Mouse (Mus musculus) activated CD4-positive, CD25-positive, alpha-beta regulatory T cell, adult 9 weeks (primary cell): Measurements from ENCODE around the gene Arl16. TPM values are rescaled to one million over a fixed set of nuclear protein-coding genes. Genes with fewer than 3 reads are reported as not detected.

Experiments
- polyA plus RNA-seq: library from polyadenylated mRNA; unstranded; fragments of 100-300 nt; shearing (Covaris generic); gene quantifications from one replicate; pipeline ENCODE4 v1.2.1, GENCODE M21; 2017

Gene Arl16
- polyA plus RNA-seq, result 36.2 TPM

DNA sequence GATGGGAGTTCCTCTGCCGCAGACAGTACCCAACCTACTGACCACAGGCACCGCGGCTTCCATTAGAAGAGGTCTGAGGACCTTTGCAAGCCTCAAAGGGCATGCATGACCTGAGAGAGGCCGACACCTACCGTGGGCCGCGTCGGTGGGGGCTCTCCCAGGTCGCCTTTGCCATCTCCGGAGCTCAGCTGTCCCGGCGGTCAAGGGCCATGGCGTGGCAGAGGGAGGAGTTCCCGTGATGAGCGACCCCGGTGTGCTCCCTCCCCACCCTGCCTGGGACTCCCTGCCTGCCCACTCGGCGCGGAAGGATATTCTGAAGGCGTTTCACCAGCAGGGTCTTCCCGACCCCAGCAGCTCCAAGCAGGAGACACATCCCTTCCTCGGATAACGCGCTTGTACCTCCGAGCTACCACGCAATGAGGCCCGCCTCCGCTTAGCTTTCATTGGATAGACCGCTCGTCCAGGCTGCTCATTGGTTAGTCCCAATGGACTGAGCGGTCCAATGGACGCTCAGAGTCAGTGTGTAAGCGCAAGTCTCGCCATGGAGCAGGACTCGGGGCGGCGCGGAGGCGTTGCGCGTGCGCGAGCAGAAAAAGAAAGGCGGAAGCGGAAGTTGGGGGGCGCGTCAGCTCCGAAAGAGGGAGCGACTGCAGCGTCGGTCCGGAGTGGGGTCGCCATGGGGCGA lies at the start of gene Arl16:
Gene Arl16, minus strand, starts transcription at position 557 of the 685 bp plus-strand sequence.

DNA sequence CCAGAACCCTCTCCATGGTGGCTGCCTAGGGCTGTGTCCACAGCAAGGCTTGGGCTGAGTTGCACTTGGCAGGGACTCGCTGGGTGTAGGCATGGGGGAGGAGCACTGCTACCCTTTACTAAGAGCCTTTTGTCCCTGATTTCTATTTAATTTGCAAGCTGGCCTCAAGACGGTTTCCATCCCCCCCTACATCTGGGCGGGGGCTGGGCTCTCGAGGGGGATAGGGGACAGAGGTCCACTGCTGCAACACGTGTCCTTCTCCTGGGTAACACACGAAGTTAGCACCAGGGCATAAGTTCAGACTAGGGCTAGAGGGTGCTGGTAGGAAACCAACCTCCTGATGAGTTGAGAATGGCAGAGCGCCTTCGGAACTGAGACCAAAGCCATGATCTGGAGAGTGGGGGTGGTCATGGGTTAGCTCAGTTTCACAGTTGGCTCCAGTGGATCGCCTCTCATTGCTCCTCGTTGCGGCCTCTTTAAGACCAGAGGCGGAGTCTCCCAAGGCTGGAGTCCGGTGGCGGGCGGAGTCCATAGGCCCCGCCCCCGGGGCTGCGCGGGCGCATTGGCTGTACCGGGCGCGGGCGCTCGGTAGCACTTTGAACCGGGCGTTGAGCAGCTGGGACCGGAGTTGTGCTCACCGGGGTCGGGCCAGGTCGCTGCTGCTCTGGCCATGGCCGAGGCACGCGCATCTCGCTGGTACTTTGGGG lies 24.1 kb upstream of the Arl16 start, which contains the start of gene Slc25a10:
Gene Slc25a10, plus strand, starts transcription at position 524 of the 707 bp plus-strand sequence.

DNA sequence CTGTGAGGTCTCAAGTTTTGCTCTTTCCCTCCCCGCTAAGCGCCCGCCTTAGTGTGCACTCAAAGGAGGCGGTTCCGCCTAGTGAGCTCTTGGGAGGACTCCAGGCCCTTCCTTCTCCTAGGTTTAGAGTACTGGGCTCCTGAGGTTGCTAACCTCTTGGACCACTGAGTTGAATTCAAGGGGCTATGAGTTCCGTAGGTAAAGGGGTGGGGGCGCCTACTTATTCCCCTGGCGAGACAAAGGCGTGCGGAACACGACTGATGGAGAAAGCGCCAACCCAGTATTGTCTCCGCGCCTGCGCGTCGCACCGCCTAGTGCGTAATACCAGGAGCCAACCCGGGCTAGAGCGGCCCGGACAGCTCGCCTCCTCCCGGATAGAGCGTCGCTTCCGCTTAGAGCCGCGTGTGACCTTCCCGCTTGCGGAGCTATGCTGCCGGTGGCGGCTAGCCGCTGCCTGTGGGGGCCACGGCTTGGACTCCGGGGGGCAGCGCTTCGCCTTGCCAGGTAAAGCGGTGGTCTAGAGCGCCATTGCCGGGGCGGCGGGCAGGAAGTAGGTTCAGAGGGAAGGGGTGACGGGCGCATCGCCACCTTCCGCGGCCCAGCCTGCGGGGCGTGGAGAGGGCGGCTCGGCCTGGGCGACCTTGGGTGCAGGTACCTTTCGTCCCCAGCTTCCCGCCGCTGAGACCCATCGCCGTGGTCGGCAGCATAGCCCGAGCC lies 17.0 kb upstream of the Arl16 start, which contains the start of gene Mrpl12:
Gene Mrpl12, plus strand, starts transcription at position 349 of the 717 bp plus-strand sequence.

DNA sequence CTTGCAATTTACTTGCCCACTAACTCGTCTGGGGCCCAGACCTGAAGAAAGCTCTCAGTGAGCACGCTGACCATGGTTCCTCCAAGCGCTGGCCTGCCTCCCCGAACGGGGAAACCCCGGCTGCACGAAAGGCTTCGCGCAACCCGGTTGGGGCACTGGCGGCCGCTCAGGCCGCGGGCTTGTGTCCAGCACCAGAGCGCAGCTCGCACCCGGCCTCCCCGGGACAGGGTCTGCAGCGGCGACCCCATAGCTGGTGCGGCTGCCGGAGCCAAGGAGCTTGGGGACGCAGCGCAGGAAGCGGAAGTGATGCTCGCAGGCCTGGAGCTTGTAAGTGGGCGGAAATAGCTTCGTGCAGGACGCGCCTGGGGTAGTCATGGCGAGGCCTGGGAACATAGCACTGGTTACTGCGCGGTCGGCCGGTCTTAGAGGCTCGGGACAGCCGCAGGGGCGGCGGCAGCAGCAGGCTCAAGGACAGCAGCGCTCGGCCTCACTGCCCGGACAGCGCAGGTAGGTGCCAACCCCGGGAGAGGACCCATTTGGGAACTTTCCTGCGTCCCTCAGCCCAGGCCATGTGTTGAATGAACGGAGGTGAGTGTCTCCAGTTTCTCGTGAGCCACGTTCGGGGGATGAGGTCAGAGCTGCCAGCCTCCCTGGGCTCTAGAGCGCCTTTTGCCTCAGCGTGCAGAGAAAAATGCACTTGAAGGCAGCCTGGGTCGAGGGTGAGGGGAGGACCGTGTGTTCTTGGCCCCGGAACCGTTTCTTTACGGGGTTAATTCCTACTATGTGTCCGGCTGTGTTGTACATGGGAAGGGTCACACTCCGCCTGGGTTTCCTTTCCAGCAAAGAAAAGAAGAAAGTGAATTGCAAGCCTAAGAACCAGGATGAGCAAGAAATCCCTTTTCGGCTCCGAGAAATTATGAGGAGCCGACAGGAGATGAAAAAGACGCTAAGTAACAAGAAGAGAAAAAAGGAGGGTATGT lies 9.3 kb downstream of the Arl16 start, which contains the start of the genes Oxld1 and Ccdc137:
Gene Oxld1, minus strand, starts transcription at position 297 of the 980 bp plus-strand sequence.
Gene Ccdc137, plus strand, starts transcription at position 344 of the 980 bp plus-strand sequence.

DNA sequence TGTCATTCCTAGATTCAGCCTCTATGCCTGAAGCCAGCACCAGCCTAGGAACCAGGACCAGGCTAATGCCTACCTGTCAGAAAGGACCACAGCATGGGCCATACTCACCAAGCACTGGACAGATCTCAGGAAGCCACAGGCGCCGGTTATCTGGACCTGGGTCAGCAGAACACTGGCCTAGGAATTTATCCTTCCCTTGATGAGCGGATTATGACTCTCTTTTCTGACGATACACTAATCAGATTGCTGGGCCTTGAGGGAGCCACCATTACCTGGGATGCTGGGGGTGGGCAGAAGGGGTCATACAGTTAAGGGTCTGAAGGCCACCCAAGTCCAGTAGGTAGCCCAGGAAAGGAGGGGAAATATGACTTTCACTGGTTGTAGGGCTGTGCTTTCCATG lies 14.1 kb downstream of the Arl16 start, which contains the start of gene Pde6g:
Gene Pde6g, minus strand, starts transcription at position 195 of the 400 bp plus-strand sequence.

DNA sequence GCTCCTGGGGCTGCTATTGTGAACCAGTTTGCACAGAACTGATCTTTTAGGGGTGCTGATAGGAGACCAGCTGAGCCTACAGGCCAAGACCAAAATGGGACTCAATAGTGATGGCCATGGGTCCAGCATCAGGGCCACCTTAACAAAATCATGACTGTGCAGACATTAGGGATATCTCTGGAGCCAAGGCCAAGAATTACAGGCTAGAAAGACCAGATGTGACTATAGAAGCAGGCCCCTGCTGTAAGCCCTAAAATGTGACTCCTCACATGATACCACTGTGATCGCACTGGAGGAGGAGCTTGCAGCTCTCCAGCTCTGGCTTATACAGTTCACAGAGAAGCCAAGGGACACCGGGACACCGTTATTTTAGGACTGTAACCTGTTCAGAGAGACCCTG lies 25.1 kb downstream of the Arl16 start, which contains the start of gene Tspan10:
Gene Tspan10, plus strand, starts transcription at position 301 of the 400 bp plus-strand sequence.

DNA sequence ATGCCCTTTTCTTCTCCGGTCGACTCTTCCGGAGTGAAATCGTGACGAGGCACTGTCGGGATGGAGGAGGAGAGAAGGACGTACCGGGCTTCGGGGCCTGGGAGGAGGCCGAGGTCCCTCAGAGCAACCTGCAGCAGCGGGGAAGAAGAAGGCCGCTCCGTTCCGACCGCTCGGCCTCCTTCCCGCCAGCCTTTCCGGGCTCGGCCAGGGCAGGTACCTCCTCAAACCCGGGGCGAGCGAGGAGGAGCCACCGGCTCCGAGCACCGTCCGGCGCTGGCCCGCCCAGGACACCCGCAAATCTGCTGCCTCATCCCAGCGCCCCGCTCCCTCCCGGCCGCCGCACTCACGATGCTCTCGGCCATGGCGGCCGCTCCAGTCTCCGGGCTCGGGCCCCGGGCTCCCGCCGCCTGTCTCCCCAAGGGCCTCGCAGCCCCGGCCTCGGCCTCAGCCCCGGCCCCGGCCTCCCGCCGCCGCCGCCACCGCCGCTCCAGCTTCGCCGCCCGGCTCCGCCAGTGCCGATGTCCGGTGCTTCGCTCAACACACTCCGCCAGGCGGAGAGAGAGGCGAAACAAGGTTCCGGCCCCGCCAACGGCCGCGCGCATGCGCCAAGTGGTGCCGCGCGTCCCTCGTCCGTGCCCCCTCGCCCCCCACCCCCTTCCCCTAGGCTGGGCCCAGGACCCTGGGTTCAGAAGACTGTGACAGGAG lies 30.1 kb downstream of the Arl16 start, which contains the start of gene Nploc4:
Gene Nploc4, minus strand, starts transcription at position 557 of the 705 bp plus-strand sequence.

Other genes with a start within 250 kb of the Arl16 start
- gene Bahcc1, start 234.7 kb downstream of the Arl16 start, polyA plus RNA-seq, result not detected
- 3,099 TPM for gene Actg1, start 119.1 kb downstream of the Arl16 start, polyA plus RNA-seq
- gene Fscn2, start 106.1 kb downstream of the Arl16 start, polyA plus RNA-seq, result 0.44 TPM
- gene Faap100, start 88.8 kb downstream of the Arl16 start, polyA plus RNA-seq, result 28.3 TPM
- gene Nploc4, start 29.9 kb downstream of the Arl16 start, polyA plus RNA-seq, result 10.3 TPM
- not detected for gene Tspan10, start 25.0 kb downstream of the Arl16 start, polyA plus RNA-seq
- 0.45 TPM for gene Pde6g, start 14.1 kb downstream of the Arl16 start, polyA plus RNA-seq
- gene Oxld1, start 9.5 kb downstream of the Arl16 start, polyA plus RNA-seq, result 11.6 TPM
- 51.9 TPM for gene Ccdc137, start 9.5 kb downstream of the Arl16 start, polyA plus RNA-seq
- gene Mrpl12, start 17.0 kb upstream of the Arl16 start, polyA plus RNA-seq, result 82.5 TPM
- gene Slc25a10, start 24.2 kb upstream of the Arl16 start, polyA plus RNA-seq, result 8.4 TPM
- not detected for gene Gcgr, start 63.1 kb upstream of the Arl16 start, polyA plus RNA-seq
- gene Mcrip1, start 82.1 kb upstream of the Arl16 start, polyA plus RNA-seq, result 101 TPM
- gene Ppp1r27, start 83.5 kb upstream of the Arl16 start, polyA plus RNA-seq, result not detected
- 240 TPM for gene P4hb, start 105.6 kb upstream of the Arl16 start, polyA plus RNA-seq
- gene Arhgdia, start 114.0 kb upstream of the Arl16 start, polyA plus RNA-seq, result 868 TPM
- 6.0 TPM for gene Alyref, start 130.8 kb upstream of the Arl16 start, polyA plus RNA-seq
- gene Anapc11, start 130.8 kb upstream of the Arl16 start, polyA plus RNA-seq, result 135 TPM
- gene Npb, start 140.9 kb upstream of the Arl16 start, polyA plus RNA-seq, result 0.55 TPM
- 156 TPM for gene Pcyt2, start 150.3 kb upstream of the Arl16 start, polyA plus RNA-seq
- 199 TPM for gene Sirt7, start 157.6 kb upstream of the Arl16 start, polyA plus RNA-seq
- gene Mafg, start 166.0 kb upstream of the Arl16 start, polyA plus RNA-seq, result 11.0 TPM
- 0.64 TPM for gene Pycr1, start 176.2 kb upstream of the Arl16 start, polyA plus RNA-seq
- not detected for gene Myadml2, start 180.6 kb upstream of the Arl16 start, polyA plus RNA-seq
- gene Notum, start 193.6 kb upstream of the Arl16 start, polyA plus RNA-seq, result not detected
- gene Aspscr1, start 205.4 kb upstream of the Arl16 start, polyA plus RNA-seq, result 132 TPM
- 117 TPM for gene Cenpx, start 246.1 kb upstream of the Arl16 start, polyA plus RNA-seq
- 70.9 TPM for gene Lrrc45, start 246.3 kb upstream of the Arl16 start, polyA plus RNA-seq